Mouse (Mus musculus) megakaryocyte, embryonic 14.5 days (primary cell): ENCODE results near the gene Hemk1.

ENCODE experiments used
- FLI1 ChIP-seq: IDR thresholded peaks from 2 replicates; pipeline ENCODE4 v1.6.1; 2012; ENCODE audit warnings: low read length, inconsistent platforms, mixed read lengths
- GATA1 ChIP-seq: IDR thresholded peaks from 3 replicates; pipeline ENCODE4 v1.6.1; 2012; ENCODE audit warnings: mixed read lengths, low read length, inconsistent platforms, borderline replicate concordance

DNA sequence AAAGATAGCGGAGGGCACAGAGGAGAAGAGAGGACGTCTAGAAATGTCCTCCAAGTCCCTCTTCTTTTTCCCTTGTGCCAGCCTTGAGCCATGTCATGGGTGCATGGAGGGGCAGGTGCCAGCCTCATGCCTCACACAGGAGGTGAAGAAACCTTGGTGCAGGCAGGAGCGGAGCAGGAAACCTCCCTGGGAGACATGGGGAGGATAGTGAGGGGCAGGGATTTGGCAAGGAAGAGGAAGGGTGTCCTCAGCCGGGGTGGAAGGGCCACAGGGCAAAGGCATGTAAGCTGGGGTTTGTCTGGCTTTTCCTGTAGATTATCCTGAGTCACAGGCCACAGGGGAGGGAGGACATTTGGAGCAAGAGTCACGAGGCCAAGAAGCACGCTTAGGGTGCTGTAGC lies 5.9 kb upstream of the Hemk1 start:
- TF ChIP-seq GATA1 = no peak
- no peak for TF ChIP-seq FLI1
